Mouse (Mus musculus): ENCODE data around the gene Gm49354.
"Not testable (repeated sequence)": the region's sequence is repeated elsewhere in the genome, so short reads cannot be mapped to it uniquely, and the experiment has no call there.

Gene Gm49354

DNA sequence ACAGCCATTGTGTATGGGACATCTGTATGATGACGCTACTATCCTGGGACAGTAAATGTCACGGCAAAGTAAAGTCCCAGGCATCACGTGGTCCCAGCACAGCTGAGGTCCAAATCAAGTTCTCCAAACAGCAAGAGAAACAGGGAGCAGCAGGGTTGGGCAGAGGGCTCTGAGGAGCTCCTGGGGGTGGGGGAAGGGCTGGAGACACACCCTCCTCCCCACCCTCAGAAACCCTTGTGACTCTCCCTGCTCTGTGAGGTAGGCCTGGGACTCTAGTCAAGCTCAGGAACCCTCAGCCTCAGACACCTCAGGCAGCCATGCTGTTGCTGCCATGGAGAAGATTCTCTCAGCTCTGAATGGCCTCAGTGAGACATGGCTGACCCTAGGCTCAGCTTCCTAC is 70.1 kb downstream of the Gm49354 start, which contains the start of gene Spata31d1b:
Gene Spata31d1b (plus strand): TSS at position 301 of the 400 bp plus-strand sequence.
- DNase-seq (ENCODE audit: low read depth, low spot score), result not testable (repeated sequence)

DNA sequence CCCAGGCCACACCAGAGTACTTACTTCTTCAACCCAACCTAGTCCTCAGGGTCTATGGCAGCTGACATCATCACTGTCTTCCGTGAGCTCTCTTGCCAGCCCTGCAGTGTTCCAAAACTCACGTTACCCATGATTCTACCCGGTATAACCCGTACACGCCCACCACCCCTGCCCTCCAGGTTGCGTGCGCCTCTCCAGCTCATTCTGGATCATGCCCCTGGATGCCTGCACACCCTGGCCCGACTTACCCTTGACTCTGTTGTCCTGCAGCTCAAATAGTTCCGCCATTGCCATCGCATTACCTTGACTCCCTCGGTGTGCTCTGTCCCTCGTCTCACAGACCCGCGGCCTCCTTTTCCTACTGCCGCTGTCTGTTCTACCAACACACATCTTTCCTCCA is 71.8 kb downstream of the Gm49354 start, which contains the start of gene Spata31d1a:
Gene Spata31d1a (minus strand): TSS at position 101 of the 400 bp plus-strand sequence.
- no peak for DNase-seq (ENCODE audit: low read depth, low spot score)

All from WW6 (cell line).